Mouse (Mus musculus) MEL (cell line): ENCODE data around the gene Ndufaf8. TPM values are rescaled to one million over a fixed set of nuclear protein-coding genes. Genes with fewer than 3 reads are reported as not detected.

ENCODE experiments used
- DNase-seq: peaks from one replicate; pipeline ENCODE4 v3.0.0; 2011; ENCODE audit warnings: low read depth, low spot score
- H3K27ac ChIP-seq: 2 replicates; pipeline ENCODE4 v1.5.1; 2012; ENCODE audit warnings: low read depth, mild to moderate bottlenecking, control low read depth, low read length, moderate library complexity; ENCODE audit not compliant: control insufficient read depth
- H3K27me3 ChIP-seq, 2 experiments: fragments of 150-350 bp in 1 of 2; sonication (generic) in 1 of 2; 2 replicates each; pipeline ENCODE4 v1.6.1; 2012; ENCODE audit warnings: low read length in 2 of 2, mild to moderate bottlenecking in 2 of 2, improper control_type of control experiment in 1 of 2, moderate library complexity in 1 of 2; ENCODE audit not compliant: insufficient read depth in 2 of 2, control insufficient read depth in 1 of 2
- H3K36me3 ChIP-seq, 2 experiments: 2 replicates each; pipeline ENCODE4 v1.6.1; 2012 to 2014; ENCODE audit warnings: low read length in 2 of 2, improper control_type of control experiment in 1 of 2, inconsistent platforms in 1 of 2, mild to moderate bottlenecking in 1 of 2; ENCODE audit not compliant: insufficient read depth in 2 of 2, control insufficient read depth in 1 of 2
- H3K4me1 ChIP-seq, 2 experiments: fragments of 150-350 bp in 1 of 2; sonication (generic) in 1 of 2; 2 replicates each; pipeline ENCODE4 v1.6.1; 2012; ENCODE audit warnings: low read length in 2 of 2, improper control_type of control experiment in 1 of 2, mild to moderate bottlenecking in 1 of 2; ENCODE audit not compliant: insufficient read depth in 2 of 2, control insufficient read depth in 1 of 2
- H3K4me3 ChIP-seq, 2 experiments: fragments of 150-350 bp in 1 of 2; sonication (generic) in 1 of 2; 2 replicates each; pipeline ENCODE4 v1.5.1; 2012; ENCODE audit warnings: low read depth in 2 of 2, low read length in 2 of 2, mild to moderate bottlenecking in 2 of 2, moderate library complexity in 2 of 2, control low read depth in 1 of 2, improper control_type of control experiment in 1 of 2; ENCODE audit not compliant: control insufficient read depth in 1 of 2, insufficient read depth in 1 of 2
- H3K79me2 ChIP-seq: 2 replicates; pipeline ENCODE4 v1.6.1; 2012; ENCODE audit warnings: mild to moderate bottlenecking, low read length, moderate library complexity; ENCODE audit not compliant: control insufficient read depth, poor library complexity, insufficient read depth
- H3K9ac ChIP-seq: 2 replicates; pipeline ENCODE4 v1.6.1; 2012; ENCODE audit warnings: low read depth, mild to moderate bottlenecking, control low read depth, low read length, moderate library complexity; ENCODE audit not compliant: control insufficient read depth, poor library complexity, severe bottlenecking
- H3K9me3 ChIP-seq: fragments of 150-350 bp; sonication (generic); replicated peaks from 2 replicates; pipeline ENCODE4 v1.6.1; 2012; ENCODE audit warnings: mild to moderate bottlenecking, low read length, improper control_type of control experiment, moderate library complexity; ENCODE audit not compliant: insufficient read depth
- CHD1 ChIP-seq: IDR thresholded peaks from 2 replicates; pipeline ENCODE4 v1.6.1; 2012; ENCODE audit warnings: low read depth, mild to moderate bottlenecking, inconsistent platforms, low read length, improper control_type of control experiment
- CHD2 ChIP-seq: IDR thresholded peaks from 2 replicates; pipeline ENCODE4 v1.6.1; 2011; ENCODE audit warnings: low read length, improper control_type of control experiment
- CTCF ChIP-seq, 3 experiments: IDR thresholded peaks in 2 of 3; conservative IDR thresholded peaks in 1 of 3; 2 replicates each; pipeline ENCODE4 v1.5.1; 2011 to 2012; ENCODE audit warnings: low read length in 3 of 3, low read depth in 2 of 3, mild to moderate bottlenecking in 2 of 3, improper control_type of control experiment in 1 of 3, inconsistent platforms in 1 of 3, mixed read lengths in 1 of 3, moderate library complexity in 1 of 3; ENCODE audit not compliant: control insufficient read depth in 1 of 3, insufficient read depth in 1 of 3, poor library complexity in 1 of 3, severe bottlenecking in 1 of 3
- E2F4 ChIP-seq: IDR thresholded peaks from 2 replicates; pipeline ENCODE4 v1.6.1; 2011; ENCODE audit warnings: low read depth, low read length, improper control_type of control experiment, borderline replicate concordance
- EP300 ChIP-seq, 2 experiments: IDR thresholded peaks; 2 replicates each; pipeline ENCODE4 v1.6.1; 2011; ENCODE audit warnings: improper control_type of control experiment in 2 of 2, low read length in 2 of 2, low read depth in 1 of 2, mild to moderate bottlenecking in 1 of 2
- GATA1 ChIP-seq: IDR thresholded peaks from 2 replicates; pipeline ENCODE4 v1.6.1; 2011; ENCODE audit warnings: low read depth, low read length, improper control_type of control experiment
- HCFC1 ChIP-seq: IDR thresholded peaks from 2 replicates; pipeline ENCODE4 v1.6.1; 2012; ENCODE audit warnings: low read depth, mild to moderate bottlenecking, inconsistent platforms, low read length, improper control_type of control experiment, moderate library complexity
- JUND ChIP-seq: IDR thresholded peaks from 2 replicates; pipeline ENCODE4 v1.6.1; 2011; ENCODE audit warnings: low read depth, mild to moderate bottlenecking, improper control_type of control experiment, low read length
- MAFK ChIP-seq: IDR thresholded peaks from 2 replicates; pipeline ENCODE4 v1.6.1; 2011; ENCODE audit warnings: low read depth, mild to moderate bottlenecking, low read length, improper control_type of control experiment, borderline replicate concordance
- MAX ChIP-seq: IDR thresholded peaks from 2 replicates; pipeline ENCODE4 v1.6.1; 2011; ENCODE audit warnings: low read length, improper control_type of control experiment
- MAZ ChIP-seq: IDR thresholded peaks from 2 replicates; pipeline ENCODE4 v1.6.1; 2012; ENCODE audit warnings: low read depth, mild to moderate bottlenecking, inconsistent platforms, low read length, improper control_type of control experiment
- MEF2A ChIP-seq: IDR thresholded peaks from 2 replicates; pipeline ENCODE4 v1.6.1; 2014; ENCODE audit warnings: low read depth, mild to moderate bottlenecking, inconsistent platforms, low read length, improper control_type of control experiment; ENCODE audit not compliant: poor library complexity, insufficient replicate concordance, severe bottlenecking; ENCODE audit errors: extremely low read depth
- MYC ChIP-seq: IDR thresholded peaks from 2 replicates; pipeline ENCODE4 v1.6.1; 2011; ENCODE audit warnings: low read depth, mild to moderate bottlenecking, low read length, improper control_type of control experiment, moderate library complexity
- NELFE ChIP-seq: IDR thresholded peaks from 2 replicates; pipeline ENCODE4 v1.6.1; 2011; ENCODE audit warnings: low read depth, low read length, improper control_type of control experiment
- NRF1 ChIP-seq: IDR thresholded peaks from 2 replicates; pipeline ENCODE4 v1.6.1; 2014; ENCODE audit warnings: low read depth, mild to moderate bottlenecking, inconsistent platforms, low read length, improper control_type of control experiment, moderate library complexity; ENCODE audit not compliant: poor library complexity, insufficient read depth, severe bottlenecking
- POLR2A ChIP-seq, 2 experiments: IDR thresholded peaks; 2 replicates each; pipeline ENCODE4 v1.6.1; 2011 to 2012; ENCODE audit warnings: low read length in 2 of 2, mild to moderate bottlenecking in 2 of 2, control low read depth in 1 of 2, improper control_type of control experiment in 1 of 2, low read depth in 1 of 2, moderate library complexity in 1 of 2; ENCODE audit not compliant: control insufficient read depth in 1 of 2, insufficient read depth in 1 of 2, poor library complexity in 1 of 2
- POLR2AphosphoS5 ChIP-seq: IDR thresholded peaks from 2 replicates; pipeline ENCODE4 v1.6.1; 2012; ENCODE audit warnings: low read depth, borderline replicate concordance, mild to moderate bottlenecking, inconsistent platforms, low read length, moderate library complexity, mixed read lengths
- RCOR1 ChIP-seq: IDR thresholded peaks from 2 replicates; pipeline ENCODE4 v1.6.1; 2012; ENCODE audit warnings: low read depth, mild to moderate bottlenecking, inconsistent platforms, low read length, improper control_type of control experiment
- SIN3A ChIP-seq: IDR thresholded peaks from 2 replicates; pipeline ENCODE4 v1.6.1; 2012; ENCODE audit warnings: low read length, improper control_type of control experiment, inconsistent platforms
- TAL1 ChIP-seq: IDR thresholded peaks from 2 replicates; pipeline ENCODE4 v1.6.1; 2012; ENCODE audit warnings: mild to moderate bottlenecking, inconsistent platforms, low read length, moderate library complexity, mixed read lengths
- TBP ChIP-seq: IDR thresholded peaks from 2 replicates; pipeline ENCODE4 v1.8.0; 2011; ENCODE audit warnings: low read depth, low read length, improper control_type of control experiment
- TCF12 ChIP-seq: IDR thresholded peaks from 2 replicates; pipeline ENCODE4 v1.6.1; 2014; ENCODE audit warnings: low read depth, mild to moderate bottlenecking, inconsistent platforms, low read length, improper control_type of control experiment, moderate library complexity
- UBTF ChIP-seq: IDR thresholded peaks from 2 replicates; pipeline ENCODE4 v1.6.1; 2012; ENCODE audit warnings: low read depth, mild to moderate bottlenecking, inconsistent platforms, low read length, improper control_type of control experiment, moderate library complexity, borderline replicate concordance; ENCODE audit not compliant: insufficient read depth
- USF1 ChIP-seq: IDR thresholded peaks from 2 replicates; pipeline ENCODE4 v1.6.1; 2014; ENCODE audit warnings: low read depth, mild to moderate bottlenecking, inconsistent platforms, low read length, improper control_type of control experiment, moderate library complexity
- USF2 ChIP-seq, 2 experiments: IDR thresholded peaks; 2 replicates each; pipeline ENCODE4 v1.6.1; 2011 to 2012; ENCODE audit warnings: improper control_type of control experiment in 2 of 2, low read length in 2 of 2, borderline replicate concordance in 1 of 2, inconsistent platforms in 1 of 2, low read depth in 1 of 2, mild to moderate bottlenecking in 1 of 2; ENCODE audit not compliant: insufficient read depth in 1 of 2
- ZKSCAN1 ChIP-seq: IDR thresholded peaks from 2 replicates; pipeline ENCODE4 v1.6.1; 2012; ENCODE audit warnings: low read depth, mild to moderate bottlenecking, inconsistent platforms, low read length, improper control_type of control experiment, moderate library complexity
- ZMIZ1 ChIP-seq: IDR thresholded peaks from 2 replicates; pipeline ENCODE4 v1.6.1; 2012; ENCODE audit warnings: low read depth, mild to moderate bottlenecking, inconsistent platforms, low read length, improper control_type of control experiment, moderate library complexity
- polyA plus RNA-seq, 2 experiments: library from polyadenylated mRNA; stranded (reverse) in 1 of 2; unstranded in 1 of 2; fragments of >175 nt in 1 of 2; fragments of >200 nt in 1 of 2; gene quantifications; 2 replicates each; pipeline versions ENCODE4 v1.2.1 to v1.2.4; 2012; ENCODE audit warnings: low replicate concordance in 2 of 2, low read depth in 1 of 2; ENCODE audit not compliant: insufficient read length in 2 of 2, insufficient read depth in 1 of 2, missing spikeins in 1 of 2
- total RNA-seq: library from RNA; depleted of rRNA; stranded (reverse); fragments of 300-350 nt; gene quantifications from 2 replicates; pipeline ENCODE4 v1.2.3, GENCODE M21; 2012

Gene Ndufaf8
- total and polyA plus RNA-seq, 3 experiments, result 77.6 to 120 TPM; not detected in 1

DNA sequence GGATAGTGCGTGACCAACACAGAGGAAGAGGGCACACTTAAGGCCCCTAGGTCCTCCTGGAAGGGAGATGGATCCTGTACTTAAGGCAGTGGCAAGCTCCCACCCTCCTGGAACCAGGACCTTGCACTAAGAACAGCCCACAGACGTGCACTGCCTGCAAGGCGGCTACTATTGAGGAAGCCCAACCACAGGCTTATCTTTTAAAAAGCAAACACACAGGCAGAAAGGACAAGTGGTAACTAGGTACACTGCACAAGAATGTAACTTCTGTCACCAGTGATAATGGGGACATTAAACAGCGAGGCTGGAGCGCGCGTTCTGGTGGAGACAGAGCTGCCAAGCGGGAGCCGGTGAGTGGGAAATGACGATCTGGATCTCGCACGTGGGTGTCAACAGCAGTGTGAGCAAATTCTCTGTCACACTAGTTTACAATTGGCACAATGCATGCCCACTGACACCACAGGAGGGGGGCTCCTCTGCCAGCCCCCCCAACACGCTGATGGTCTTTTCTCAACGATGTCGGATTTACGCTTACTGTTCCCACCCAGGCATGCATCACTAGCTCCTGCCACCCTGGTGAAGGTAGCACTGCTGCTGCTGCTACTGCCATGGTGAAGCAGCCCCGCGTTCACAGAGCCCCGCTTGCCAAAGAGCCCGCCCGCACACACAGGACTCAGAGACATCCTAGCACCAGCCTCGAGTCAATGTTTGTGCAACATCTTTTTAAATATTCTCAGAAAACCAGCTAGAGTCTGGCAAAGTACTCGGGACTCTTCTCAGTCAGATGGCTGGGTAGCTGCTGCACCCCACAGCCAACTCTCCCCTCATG is 38.3 kb downstream of the Ndufaf8 start (continued):
- TF ChIP-seq USF2 (IDR thresholded peaks at IDR 0.05; ENCODE audit: borderline replicate concordance in 1 of 2, insufficient read depth in 1 of 2, low read depth in 1 of 2, low read length in 2 of 2) (no peak), TAL1 (peak; percentile 94)

DNA sequence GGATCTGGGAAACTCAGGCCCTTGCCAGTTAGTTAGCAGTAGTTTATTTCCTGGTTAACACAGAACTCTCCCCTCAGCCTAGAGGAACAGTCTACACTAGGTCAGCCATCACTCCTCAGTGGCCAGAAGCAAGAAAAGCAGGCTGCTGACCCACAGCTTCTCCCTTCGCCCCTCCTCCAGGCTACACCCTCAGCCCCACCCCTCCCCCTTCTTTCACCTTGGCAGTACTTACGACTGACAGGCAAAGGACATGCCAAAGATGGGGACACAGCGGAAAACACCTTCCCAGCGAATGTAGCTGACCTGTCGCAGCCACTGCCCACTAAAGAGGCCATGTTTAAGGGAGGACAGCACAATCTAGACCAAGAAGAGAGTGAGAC is 38.9 kb downstream of the Ndufaf8 start:
- no peak overlapping the region for H3K4me3 ChIP-seq
- no peak for DNase-seq
- peak overlapping the region; percentile 6; the same call in 1 of the 2 replicates for H3K9ac ChIP-seq
- H3K36me3 ChIP-seq, result peaks cover 5 to 35% of the 10 kb centered on the region in 2 experiments
- TF ChIP-seq CHD1, result no peak
- TF ChIP-seq POLR2AphosphoS5, result no peak
- TF ChIP-seq MAX, result no peak
- TF ChIP-seq MYC, result no peak
- no peak for TF ChIP-seq USF1
- TF ChIP-seq ZKSCAN1, result no peak
- no peak for TF ChIP-seq E2F4
- no peak for TF ChIP-seq NRF1
- no peak for TF ChIP-seq MAFK
- TF ChIP-seq ZMIZ1, result no peak
- no peak for TF ChIP-seq NELFE
- no peak for TF ChIP-seq GATA1
- no peak for TF ChIP-seq TAL1
- TF ChIP-seq TBP, result no peak
- no peaks in the 10 kb centered on the region; the same call in 1 of the 2 replicates for H3K79me2 ChIP-seq
- no peaks in the 10 kb centered on the region for H3K27me3 ChIP-seq
- H3K4me1 ChIP-seq, result peaks cover 22 to 42% of the 10 kb centered on the region in 2 experiments
- H3K27ac ChIP-seq, result peak overlapping the region; percentile 63
- H3K9me3 ChIP-seq, result no peaks in the 10 kb centered on the region

DNA sequence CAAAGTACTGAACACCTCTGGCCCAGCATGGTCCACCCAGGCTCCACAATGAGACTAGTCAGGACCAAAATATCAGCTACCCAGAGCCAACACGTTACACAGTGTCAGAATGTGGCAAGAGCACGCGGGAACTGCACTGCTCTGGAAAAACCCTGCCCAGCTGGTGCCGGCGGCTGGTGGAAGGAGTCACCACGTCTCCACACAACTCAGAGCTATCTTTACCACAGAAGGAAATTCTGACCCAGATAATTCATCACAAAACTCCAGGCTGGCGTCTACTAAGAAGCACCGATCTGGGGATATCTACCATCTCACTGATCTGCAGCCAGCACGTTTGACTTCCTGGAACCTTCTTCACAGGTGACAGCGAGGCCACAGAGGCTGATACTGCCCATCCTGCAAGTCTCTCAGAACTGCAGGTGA is 40.6 kb downstream of the Ndufaf8 start:
- peak overlapping the region; percentile 10; the same call in 1 of the 2 replicates for H3K9ac ChIP-seq
- H3K9me3 ChIP-seq, result no peaks in the 10 kb centered on the region
- peaks cover 22 to 42% of the 10 kb centered on the region in 2 experiments for H3K4me1 ChIP-seq
- peak; percentile 86 for DNase-seq
- no peaks in the 10 kb centered on the region for H3K27me3 ChIP-seq
- peak overlapping the region; percentile 57 for H3K27ac ChIP-seq
- no peaks in the 10 kb centered on the region; the same call in 1 of the 2 replicates for H3K79me2 ChIP-seq
- no peak overlapping the region for H3K4me3 ChIP-seq
- H3K36me3 ChIP-seq, result peaks cover 0 to 35% of the 10 kb centered on the region in 2 experiments
- TF ChIP-seq RCOR1, result peak; percentile 93
- 0 out of 2 replicates have a peak, but pooled peaks have one; percentile 35 for TF ChIP-seq MAZ
- no peak for TF ChIP-seq USF2 (IDR thresholded peaks at IDR 0.05; ENCODE audit: borderline replicate concordance in 1 of 2, insufficient read depth in 1 of 2, low read depth in 1 of 2, low read length in 2 of 2)
- TF ChIP-seq HCFC1, result peak; percentile 50; the same call in 1 of the 2 replicates
- TF ChIP-seq NELFE, result no peak
- TF ChIP-seq MEF2A, result 0 out of 2 replicates have a peak, but pooled peaks have one; percentile 63
- no peak for TF ChIP-seq CHD2
- TF ChIP-seq JUND, result no peak
- no peak for TF ChIP-seq ZMIZ1
- no peak for TF ChIP-seq UBTF
- peak; percentile 99 for TF ChIP-seq SIN3A
- TF ChIP-seq TCF12, result peak; percentile 95
- TF ChIP-seq POLR2A (IDR thresholded peaks at IDR 0.05; ENCODE audit: control insufficient read depth in 1 of 2, insufficient read depth in 1 of 2, low read depth in 1 of 2, low read length in 2 of 2, poor library complexity in 1 of 2), result no peak
- no peak for TF ChIP-seq CTCF (IDR thresholded peaks at IDR 0.05 in 2 of 3, conservative IDR thresholded peaks at IDR 0.05 in 1 of 3; ENCODE audit: control insufficient read depth in 1 of 3, insufficient read depth in 1 of 3, low read depth in 2 of 3, low read length in 3 of 3, poor library complexity in 1 of 3, severe bottlenecking in 1 of 3)
- TF ChIP-seq EP300 (IDR thresholded peaks at IDR 0.05; ENCODE audit: low read depth in 1 of 2, low read length in 2 of 2), result peak; percentile 92 to 94
- 0 out of 2 replicates have a peak, but pooled peaks have one; percentile 18 for TF ChIP-seq TBP
- no peak for TF ChIP-seq E2F4
